Mouse (Mus musculus) embryo, embryonic 11.5 days (tissue): ENCODE data around the gene Gabarap.

ENCODE experiments used
- DNase-seq: peaks from one replicate; pipeline ENCODE4 v3.0.0-alpha.2; 2012; ENCODE audit warnings: low read depth, low spot score

Gene Gabarap

DNA sequence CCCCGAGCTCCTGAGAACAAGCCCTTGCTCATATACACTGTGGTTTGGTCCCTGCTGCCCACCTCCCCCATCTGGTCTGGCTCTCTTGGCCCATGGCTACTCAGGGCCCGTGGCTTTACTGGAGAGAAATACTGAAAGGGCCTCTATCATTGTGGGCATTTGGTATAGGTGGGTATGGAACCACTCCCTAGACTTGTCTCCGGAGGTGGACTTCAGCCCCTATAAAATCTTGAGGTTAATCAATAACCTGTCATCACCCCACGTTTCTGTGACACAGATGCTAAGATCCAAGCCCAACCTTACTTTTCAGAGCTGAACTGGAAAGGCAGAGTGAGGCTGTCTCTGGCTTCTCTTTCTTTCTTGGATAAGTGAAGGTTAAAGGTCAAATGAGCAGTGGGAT lies 22.1 kb upstream of the Gabarap start:
- no peak for DNase-seq

DNA sequence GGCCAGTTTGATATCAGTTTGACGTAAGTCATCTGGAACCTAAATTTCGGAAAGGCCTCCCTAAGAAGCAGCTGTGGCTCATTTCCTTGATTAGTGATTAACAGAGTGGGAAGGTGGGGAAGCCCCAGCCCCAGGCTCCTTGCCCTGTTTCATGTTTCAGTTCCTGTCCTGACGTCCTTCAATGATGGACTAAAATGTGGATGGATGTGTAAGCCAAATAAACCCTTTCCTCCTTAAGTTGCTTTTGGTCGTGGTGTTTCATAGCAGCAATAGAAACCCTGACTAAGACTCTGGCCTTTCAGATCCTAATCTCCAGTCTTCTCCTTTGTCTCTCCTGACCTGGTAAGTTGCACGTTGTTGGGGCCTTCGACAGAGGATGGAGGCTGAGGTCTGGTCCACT lies 20.7 kb upstream of the Gabarap start:
- DNase-seq, result no peak

DNA sequence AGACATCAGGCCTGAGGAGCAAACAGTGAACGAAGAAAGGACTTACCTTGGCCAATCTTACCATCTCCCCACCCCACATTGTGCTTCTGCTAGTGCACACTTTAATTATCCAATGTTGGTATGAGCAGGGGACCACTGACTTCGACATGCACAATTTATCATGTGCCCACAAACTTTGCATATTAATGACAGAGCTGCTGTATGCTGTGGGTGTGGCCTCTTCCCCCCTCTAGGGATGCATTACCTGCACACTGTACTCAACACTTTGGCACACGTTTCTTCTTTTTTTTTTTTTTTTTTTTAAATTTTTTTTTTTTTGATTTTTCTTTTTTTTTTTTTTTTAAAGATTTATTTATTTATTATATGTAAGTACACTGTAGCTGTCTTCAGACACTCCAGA lies 20.2 kb upstream of the Gabarap start:
- no peak for DNase-seq

DNA sequence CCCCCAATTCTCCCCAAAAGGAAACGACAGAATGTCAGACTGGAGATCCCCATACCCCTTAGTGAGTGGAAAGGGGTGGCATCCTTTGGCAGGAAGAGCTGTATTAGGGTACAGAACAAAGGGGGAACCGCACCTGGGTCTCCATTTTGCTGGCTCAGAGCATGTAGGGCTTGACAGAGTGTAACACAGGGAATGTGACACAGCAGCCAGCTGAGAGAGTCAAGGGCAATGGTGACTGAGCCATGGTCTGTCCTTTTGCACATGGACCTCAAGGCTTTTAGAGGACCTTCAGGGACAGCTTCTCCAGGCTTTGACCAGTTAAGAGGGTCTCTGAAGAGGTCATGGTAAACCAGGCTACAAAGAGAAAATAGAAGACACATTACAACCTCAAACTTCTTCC lies 16.0 kb upstream of the Gabarap start:
- DNase-seq, result no peak

DNA sequence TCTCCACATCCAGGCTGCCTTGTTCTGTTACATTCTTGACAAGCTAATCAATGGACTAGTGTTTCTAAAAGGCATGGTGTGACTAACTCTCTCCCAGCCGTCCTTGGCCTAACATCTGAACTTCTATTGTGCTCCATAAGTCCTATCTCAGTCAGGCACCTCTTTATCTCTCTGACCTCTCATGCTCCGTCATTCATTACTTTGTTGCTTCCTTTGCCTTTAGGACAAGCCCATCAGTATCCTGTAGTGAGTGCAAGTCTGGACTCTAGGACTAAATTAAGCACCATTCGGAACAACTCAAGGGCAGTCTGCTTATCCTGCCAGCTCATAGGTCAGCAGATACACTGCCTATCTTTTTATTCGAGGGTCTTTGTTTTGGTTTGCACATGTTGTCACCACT lies 14.7 kb upstream of the Gabarap start:
- no peak for DNase-seq

DNA sequence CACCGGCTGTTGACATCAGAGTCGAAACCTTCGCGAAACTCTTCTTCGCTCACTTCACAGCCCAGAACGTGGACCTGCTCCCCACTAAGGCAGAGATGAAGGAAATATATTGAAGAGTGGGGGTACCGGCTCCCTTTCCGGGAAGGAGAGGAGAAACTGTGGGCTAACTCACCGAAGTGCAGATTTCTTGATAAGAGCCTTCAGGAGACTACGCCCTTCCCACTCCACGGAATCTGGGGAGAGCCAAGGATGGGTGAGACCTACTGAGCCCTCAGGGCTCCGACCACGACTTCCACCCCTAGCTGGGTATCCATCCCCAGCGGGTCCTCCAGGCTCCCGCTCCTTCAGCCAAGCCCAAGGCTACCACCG lies 11.1 kb upstream of the Gabarap start:
- no peak for DNase-seq

DNA sequence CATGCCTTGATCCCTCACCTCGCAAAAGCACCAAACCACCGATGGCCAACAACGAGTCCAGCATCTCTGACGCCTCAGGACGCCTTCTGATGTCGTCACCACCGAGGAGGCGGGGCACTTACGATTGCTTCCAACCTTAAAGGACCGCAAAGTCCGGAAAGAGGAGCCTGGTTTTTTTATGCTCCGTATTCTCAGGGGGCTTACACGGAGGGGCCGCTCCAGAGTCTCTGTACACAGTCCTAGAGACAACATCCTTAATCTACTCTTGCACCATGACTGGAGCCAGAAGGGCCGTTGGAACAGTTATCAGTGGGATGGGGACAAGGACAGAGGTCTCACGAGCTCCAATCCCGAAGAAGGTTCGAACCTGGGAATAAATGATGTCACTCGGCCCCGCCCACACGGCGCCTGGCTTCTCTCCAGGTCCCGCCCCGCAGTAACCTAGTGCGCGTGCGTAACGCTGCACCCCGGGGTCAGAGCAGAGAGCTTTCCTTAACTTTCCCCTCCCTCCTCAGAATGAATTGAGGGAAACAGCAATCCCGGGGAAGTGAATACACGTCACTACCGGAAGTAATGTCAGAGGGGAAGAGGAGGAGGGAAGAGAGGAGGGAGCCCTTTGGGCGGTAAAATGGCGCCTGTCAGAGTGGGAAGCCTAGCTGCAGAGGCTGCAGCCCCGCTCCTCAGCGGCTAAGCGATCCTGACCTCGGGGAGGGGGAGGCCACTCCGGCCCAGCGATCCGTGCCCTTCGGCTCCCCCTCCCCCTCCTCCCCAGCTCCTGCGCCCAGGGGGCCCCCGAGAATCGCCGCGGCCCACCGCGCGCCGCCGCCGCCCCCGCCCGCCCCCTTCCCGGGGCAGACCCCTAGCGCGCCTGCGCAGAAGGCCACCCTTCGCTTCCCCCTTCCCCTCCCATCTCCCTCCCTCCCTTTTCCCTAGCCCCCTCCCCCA lies 10.5 kb upstream of the Gabarap start:
- peak; percentile 99 for DNase-seq

DNA sequence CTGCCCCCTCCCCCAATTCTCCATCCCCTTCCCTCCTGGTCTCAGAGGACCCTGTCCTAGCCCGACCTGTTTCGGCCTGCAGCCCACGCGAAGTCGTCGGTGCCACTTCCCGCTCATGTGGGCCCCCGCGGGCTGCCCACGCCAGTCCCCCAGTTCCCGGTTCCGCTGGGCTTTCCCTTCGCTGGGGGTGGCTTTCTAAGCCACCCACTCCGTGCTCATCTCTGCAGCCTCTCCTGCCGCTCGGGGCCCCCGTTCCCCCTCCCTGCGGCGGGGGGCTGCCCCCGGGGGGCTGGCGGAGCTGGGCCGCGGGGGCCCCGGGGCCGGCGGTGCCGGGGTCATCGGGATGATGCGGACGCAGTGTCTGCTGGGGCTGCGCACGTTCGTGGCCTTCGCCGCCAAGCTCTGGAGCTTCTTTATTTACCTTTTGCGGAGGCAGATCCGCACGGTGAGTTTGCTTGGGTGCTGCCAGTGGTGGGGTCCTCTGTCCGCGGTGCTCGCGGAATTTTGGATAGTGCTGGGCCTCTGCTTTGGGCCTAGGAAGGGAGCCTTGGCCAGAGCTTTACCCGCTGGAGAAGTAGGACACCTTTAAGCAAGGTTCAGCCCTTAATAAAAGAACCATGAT lies 9.7 kb upstream of the Gabarap start, which contains the start of gene Ctdnep1:
Ctdnep1 (plus strand) TSS at position 16 of the 622 bp plus-strand sequence.
- no peak for DNase-seq

DNA sequence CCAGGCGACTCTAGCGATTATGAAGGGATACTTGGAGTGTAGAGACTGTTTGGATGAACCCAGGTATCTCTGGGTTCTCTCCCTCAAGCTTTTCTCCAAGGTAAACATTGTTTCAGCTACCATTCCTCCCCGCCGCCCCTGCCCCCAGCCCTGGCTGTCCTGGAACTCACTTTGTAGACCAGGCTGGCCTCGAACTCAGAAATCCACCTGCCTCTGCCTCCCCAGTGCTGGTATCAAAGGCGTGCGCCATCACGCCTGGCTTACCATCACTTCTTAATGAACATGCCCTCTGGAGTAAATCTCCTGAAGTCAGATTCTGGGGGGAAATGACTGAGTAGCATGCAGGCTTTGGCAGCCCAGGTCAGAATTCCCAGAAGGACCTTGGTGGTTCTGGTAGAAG lies 8.7 kb upstream of the Gabarap start, which contains the start of gene Elp5:
Elp5 (minus strand) TSS at position 293 of the 400 bp plus-strand sequence.
- no peak for DNase-seq

DNA sequence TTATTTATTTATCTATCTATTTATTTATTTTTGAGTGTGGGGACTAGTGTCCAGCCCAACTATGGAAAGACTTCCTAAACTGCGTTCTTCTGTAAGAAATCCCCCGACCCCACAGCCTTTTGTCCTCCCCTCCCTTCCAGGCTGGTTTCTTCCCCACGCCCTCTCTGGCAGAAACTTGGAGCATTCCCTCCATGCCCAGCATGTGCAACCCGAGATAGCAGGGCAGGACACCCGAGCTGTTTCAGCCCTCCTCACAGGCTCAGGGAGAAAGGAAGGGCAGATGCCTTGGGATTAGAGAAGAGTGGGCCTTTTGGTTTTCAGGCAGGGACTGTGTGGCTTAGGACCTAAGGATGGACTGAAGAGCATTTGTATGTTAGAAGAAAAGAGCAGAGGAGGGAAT lies 8.1 kb upstream of the Gabarap start:
- DNase-seq, result no peak

DNA sequence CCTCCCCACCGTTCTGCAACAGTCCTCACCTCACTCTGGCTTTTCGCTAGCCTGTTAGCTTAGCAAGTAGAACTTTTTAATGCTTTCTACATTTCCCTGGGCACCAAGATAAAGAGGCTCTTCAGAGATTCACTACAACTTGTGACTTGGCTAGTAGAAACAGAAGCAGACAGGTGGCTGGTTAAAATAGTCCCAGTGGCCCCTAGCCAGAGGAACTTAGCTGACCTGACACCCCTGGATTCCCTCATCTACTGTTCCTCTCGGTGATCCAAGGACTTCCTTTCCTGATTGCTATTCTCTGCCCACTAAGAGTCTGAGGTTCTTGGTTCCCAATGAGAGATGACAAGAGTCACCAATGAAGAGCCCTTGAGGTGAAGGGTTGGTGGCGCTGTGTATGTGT lies 7.6 kb upstream of the Gabarap start:
- DNase-seq, result no peak

DNA sequence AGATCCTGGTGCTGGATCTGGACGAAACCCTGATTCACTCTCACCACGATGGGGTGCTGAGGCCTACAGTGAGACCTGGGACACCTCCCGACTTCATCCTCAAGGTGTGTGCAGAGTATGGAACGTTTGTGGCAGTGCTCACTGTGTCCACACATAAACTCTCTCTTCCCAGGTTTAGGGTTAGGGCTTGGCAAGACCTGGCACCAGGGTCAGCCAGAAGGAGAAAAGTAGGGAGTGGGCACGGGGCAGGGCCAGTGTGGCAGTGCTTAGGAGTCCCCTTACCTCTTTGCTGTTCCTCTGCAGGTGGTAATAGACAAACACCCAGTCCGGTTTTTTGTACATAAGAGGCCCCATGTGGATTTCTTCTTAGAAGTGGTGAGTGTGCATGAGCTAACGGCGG lies 6.5 kb upstream of the Gabarap start:
- no peak for DNase-seq

DNA sequence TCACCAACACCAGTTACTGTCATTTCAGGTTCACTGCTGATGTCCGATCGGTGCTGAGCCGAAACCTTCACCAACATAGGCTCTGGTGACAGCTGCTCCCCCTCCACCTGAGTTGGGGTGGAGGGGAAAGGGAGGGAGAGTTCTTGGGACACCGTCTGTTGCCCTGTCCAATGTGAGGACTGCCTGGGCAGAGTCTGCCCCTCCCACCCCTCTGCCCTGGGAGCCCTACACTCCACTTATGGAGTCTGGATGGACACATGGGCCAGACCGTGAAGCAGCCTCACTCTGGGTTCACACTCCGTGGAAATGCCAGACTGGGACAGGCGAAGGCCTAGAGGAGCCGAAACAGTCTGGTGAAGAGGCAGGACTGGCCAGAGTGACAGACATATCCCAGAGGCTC lies 994 bp upstream of the Gabarap start:
- DNase-seq, result no peak

DNA sequence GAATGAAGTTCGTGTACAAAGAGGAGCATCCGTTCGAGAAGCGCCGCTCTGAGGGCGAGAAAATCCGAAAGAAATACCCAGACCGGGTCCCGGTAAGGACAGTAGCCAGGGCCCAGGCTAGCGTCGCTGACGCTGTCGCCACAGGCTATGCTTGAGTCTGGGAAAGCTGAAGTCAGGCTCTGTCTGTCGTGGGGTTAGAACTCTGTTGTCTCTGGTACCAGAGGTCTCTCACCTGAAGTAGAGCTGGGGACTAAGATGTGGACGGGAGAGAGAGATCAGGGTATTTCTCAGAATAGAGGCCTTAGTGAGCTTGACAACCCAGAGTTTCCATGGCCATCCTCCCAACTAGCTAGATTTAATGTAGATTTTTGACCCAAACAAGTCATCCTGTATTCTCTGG lies 768 bp downstream of the Gabarap start:
- DNase-seq, result no peak

DNA sequence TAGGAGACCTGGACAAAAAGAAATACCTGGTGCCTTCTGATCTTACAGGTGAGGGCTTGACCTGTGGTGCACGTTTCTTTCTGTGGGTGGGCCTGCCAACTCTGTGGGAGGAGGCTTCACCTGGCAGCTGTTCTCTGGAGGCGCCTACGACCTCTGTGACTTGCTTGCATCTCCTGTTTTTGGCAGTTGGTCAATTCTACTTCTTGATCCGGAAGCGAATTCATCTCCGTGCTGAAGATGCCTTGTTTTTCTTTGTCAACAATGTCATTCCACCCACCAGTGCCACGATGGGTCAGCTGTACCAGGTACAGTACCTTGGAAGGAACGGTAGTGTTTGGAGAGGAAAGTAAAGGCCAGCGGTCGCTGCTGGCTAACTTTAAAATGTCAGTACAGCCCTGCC lies 1.5 kb downstream of the Gabarap start:
- no peak for DNase-seq

DNA sequence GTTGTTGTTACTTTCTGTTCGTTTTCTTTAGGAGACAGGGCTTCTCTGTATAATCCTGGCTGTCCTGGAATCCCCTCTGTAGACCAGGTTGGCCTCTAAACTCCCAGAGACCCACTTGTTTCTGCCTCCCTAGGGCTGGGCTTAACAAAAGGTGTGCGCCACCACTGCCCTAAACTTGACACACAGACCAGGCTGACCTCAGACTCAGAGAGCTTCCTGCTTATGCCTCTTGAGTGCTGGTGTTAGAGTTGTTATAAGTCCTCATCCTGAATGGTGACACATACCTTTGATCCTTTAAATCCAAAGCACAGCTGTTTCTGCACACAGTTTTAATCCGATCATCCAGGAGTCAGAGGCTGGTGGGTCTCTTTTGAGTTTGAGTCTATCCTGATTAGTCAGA lies 2.0 kb downstream of the Gabarap start:
- DNase-seq, result no peak

DNA sequence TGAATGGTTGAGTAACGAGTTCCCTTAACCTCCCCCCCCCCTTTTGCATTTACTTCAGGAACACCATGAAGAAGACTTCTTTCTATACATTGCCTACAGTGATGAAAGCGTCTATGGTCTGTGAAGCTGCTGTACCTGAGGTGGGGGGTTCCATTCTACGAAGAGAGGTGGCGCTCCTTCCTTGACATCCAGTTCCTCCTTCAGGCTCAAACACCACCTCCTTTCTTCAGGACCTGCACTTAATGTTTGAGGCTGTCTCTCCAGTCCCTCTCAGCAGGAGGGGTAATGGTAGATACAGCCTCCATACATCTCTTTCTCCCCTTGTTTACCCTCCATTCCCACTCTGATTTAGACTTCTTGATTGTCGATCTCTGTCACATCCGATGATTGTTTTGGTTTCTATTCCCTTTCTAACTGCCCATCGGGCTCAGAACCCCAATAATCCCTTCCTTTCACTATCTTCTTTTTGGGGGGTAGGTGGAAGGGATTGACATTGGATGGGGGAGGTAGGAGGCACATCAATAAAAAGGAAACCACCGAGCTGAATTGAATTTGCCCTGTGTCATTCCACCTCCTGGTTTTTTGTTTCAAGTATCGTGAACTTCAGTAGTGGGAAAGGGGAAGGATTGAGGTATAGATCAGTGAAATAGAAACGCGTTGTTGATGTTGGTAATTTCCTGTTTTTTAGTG lies 3.6 kb downstream of the Gabarap start:
- no peak for DNase-seq

DNA sequence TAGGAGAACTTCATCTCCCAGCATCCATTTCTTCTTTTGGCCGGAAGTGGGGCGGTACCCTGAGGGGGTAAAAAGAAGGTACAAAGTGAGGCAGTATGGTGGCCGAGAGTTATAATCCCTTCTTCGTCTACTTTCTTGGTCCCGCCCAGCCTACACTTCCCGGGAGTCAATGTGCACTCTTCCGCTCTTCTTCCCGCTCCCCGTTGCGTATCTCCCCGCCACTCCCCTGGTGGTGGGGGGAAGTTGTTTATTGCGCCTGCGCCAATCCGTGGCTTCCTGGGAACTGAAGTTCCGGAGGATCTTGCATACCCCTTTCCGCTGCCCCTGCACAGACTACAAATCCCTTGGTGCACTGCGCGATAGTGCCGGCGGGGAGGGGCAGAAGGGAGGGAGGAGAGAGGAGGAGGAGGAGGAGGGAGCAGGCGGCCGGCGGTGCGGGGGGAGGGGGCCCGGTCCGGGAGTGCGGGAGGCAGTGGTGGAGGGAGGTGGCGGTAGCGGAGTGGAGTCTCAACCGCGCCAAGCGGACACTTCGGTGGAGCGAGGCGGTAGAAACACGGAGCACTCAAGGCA lies 4.5 kb downstream of the Gabarap start, which contains the start of gene Phf23:
Phf23 (plus strand) TSS at position 387 of the 570 bp plus-strand sequence.
- DNase-seq, result peak; percentile 99

DNA sequence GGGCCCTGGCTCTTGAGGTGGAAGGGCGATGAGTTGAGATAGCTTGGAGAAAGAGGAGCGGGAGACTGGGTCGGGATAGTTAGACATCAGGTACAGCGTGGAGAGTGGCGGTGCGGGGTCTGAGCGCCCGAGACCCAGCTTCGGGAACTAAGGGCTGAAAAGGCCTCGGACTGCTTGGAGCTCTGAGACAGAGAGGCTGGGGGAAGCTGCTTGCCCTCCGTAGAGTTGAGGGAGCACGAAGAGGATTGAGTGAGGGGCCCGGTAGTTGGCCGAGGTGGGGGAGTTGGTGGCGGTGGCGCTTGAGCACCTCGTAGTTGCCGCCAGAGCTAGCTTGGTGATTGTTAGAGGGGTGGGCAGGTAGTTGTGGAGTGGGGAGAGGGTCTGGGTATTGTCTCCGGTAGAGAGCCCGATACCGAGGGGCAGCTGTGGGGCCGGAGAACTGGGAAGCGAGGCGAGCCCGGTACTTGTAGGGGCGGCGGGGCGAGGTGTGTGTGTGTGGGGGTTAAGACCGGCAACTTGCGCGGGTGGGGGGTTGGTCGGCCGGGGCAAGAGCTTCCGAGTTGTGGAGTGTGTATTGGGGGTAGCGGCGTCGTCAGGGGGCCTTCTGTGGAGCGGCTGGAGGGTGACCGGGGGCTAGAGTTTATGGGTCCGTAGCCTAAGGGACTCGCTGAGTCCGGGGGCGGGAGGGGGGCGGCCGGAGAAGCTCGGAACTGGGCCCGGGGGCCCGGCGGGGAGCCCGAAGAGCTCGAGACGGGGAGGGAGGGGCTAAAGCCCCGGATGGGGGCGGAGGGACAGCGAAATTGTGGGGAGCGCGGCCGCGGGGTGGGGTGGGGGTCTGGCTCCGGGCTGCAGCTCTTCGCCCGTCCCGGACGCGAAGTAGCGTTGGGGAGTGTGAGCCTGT lies 5.5 kb downstream of the Gabarap start:
- DNase-seq, result no peak

DNA sequence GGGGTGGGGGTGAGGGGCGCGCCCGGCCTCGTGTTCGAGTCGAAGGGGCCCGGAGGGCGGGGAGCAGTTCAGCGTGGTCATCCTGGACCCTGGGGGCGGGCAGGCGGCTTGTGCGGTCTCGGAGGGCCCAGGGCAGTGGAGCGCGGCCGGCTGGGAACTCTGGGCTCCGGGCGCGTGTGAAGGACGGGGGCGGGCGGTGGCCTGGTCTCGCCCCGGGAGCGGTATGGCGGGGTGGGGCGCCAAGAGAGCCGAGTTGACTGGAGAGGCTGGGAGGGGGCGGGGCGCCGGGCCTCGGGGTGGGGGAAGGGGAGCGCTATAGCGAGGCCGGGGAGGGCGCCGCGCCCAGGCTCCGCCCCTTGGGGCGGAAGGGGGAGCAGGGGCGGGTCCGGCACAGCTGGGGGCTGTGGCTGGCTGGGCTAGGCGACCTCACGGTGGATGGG lies 6.1 kb downstream of the Gabarap start:
- peak; percentile 69 for DNase-seq
